Comparison of ENCODE assay signal across 25 mouse cellular contexts in genomic region chr7:101223501-101223900, GRCm38 (mm10).
"Had no signal": no experiment of that assay in that cellular context is flagged by ENCODE, and none has a peak within 500 bp of the region (broad histone marks: within the 10 kb centered on the region; RNA-seq: fewer than 3 reads in every experiment).

No protein-coding gene starts in this region.

- H3K36me3 ChIP-seq: heart, embryonic 10.5 days; heart, embryonic 12.5 days; hindbrain, embryonic 10.5 days; hindbrain, embryonic 12.5 days; intestine, embryonic 15.5 days; limb, embryonic 10.5 days; limb, embryonic 12.5 days had no signal

- H3K4me1 ChIP-seq: heart, embryonic 12.5 days; hindbrain, embryonic 10.5 days; hindbrain, embryonic 12.5 days; intestine, embryonic 15.5 days; limb, embryonic 10.5 days; limb, embryonic 12.5 days had no signal

- H3K4me2 ChIP-seq: heart, embryonic 12.5 days; hindbrain, embryonic 12.5 days; hindbrain, embryonic 14.5 days; intestine, embryonic 15.5 days; limb, embryonic 12.5 days had no signal

- H3K9me3 ChIP-seq: heart, embryonic 10.5 days; heart, embryonic 12.5 days; hindbrain, embryonic 10.5 days; hindbrain, embryonic 12.5 days; intestine, embryonic 15.5 days; limb, embryonic 10.5 days; limb, embryonic 12.5 days had no signal

- H3K9ac ChIP-seq: heart, embryonic 12.5 days; hindbrain, embryonic 12.5 days; hindbrain, embryonic 14.5 days; intestine, embryonic 15.5 days; limb, embryonic 12.5 days had no signal

- H3K27ac ChIP-seq: gastrocnemius, adult 2 months; heart, embryonic 10.5 days; hindbrain, embryonic 10.5 days; hindbrain, embryonic 12.5 days; hindbrain, embryonic 14.5 days; intestine, embryonic 15.5 days; layer of hippocampus, adult 2 months; left cerebral cortex, adult 2 months; limb, embryonic 10.5 days; limb, embryonic 12.5 days had no signal

- H3K4me3 ChIP-seq: gastrocnemius, adult 2 months; heart, embryonic 10.5 days; heart, embryonic 12.5 days; hindbrain, embryonic 10.5 days; hindbrain, embryonic 12.5 days; intestine, embryonic 15.5 days; layer of hippocampus, adult 2 months; left cerebral cortex, adult 2 months; limb, embryonic 10.5 days; limb, embryonic 12.5 days had no signal

- ATAC-seq: hindbrain, embryonic 16.5 days; inflammation-experienced regulatory T-cells, adult 6 months; intestine, embryonic 15.5 days; intestine, postnatal 0 days had no signal

- DNase-seq: gastrocnemius, adult 2 months; gastrocnemius, postnatal 10 days; gastrocnemius, postnatal 25 days; heart, adult 18-20 months; heart, postnatal 10 days; heart, postnatal 4 days; kidney, adult 18-20 months; kidney, adult 8-10 months; kidney, postnatal 10 days; kidney, postnatal 25 days; kidney, postnatal 4 days; liver had no signal

- H3K27me3 ChIP-seq: heart, embryonic 12.5 days; hindbrain, embryonic 12.5 days; intestine, embryonic 15.5 days; limb, embryonic 12.5 days had no signal
